In the genomic region with DNA sequence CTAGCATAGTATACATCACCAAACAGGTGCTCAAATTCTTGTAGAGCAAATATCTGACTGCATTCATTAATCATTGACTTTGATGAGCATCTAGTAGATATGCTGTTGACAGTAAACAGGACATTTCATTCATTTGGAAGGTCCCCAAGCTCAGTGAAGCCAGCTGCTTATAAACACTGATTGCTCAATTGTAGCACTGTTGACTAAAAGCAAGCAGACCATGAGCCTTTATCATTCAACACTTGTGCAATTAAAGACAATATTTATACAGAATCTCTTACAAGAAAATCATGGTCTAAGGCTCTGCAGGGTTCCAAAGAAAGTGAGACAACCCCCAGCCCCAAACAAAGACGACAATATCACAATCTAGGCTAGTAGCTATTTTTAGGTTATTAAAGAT, we compare ENCODE assay signal across 21 mouse cellular contexts. TPM values are rescaled to one million over a fixed set of nuclear protein-coding genes. Genes with fewer than 3 reads are reported as not detected.
DNase-seq lines count a peak whose midpoint lies in the region; ATAC-seq and TF ChIP-seq lines count a peak whose summit lies in the region.
"Had no signal": no experiment of that assay in that cellular context is flagged by ENCODE, and none has a peak within 500 bp of the region (broad histone marks: within the 10 kb centered on the region; RNA-seq: fewer than 3 reads in every experiment).

No protein-coding gene starts in this region.

- ATAC-seq in liver, postnatal 0 days, result 0 out of 2 replicates have a peak, but pooled peaks have one; percentile 15
- ATAC-seq in lung, postnatal 0 days, result peak; percentile 73
- no peak for ATAC-seq in intestine, embryonic 16.5 days
- ATAC-seq in megakaryocyte-erythroid progenitor cell, adult 5-6 weeks (replicated peaks; ENCODE audit: low FRiP score, low TSS enrichment, poor library complexity, severe bottlenecking), result no peak
- ATAC-seq: forebrain, embryonic 13.5 days; forebrain, postnatal 0 days; hindbrain, postnatal 0 days had no signal

- no peak for TF ChIP-seq CTCF in heart, adult 2 months (IDR thresholded peaks at IDR 0.05)
- TF ChIP-seq CTCF in liver, postnatal 0 days (IDR thresholded peaks at IDR 0.05; ENCODE audit: low read depth), result no peak
- no peak for TF ChIP-seq CTCF in lung, postnatal 0 days (IDR thresholded peaks at IDR 0.05)

- no peaks in the 10 kb centered on the region for H3K79me2 ChIP-seq in heart, adult 2 months (replicated peaks; ENCODE audit: control insufficient read depth, insufficient read depth, low read length)

- no peak for TF ChIP-seq EP300 in heart, adult 2 months (IDR thresholded peaks at IDR 0.05; ENCODE audit: insufficient read depth, low read depth, low read length)
- no peak for TF ChIP-seq EP300 in liver, postnatal 0 days (IDR thresholded peaks at IDR 0.05; ENCODE audit: low read depth)
- peak; percentile 76 for TF ChIP-seq EP300 in lung, postnatal 0 days (IDR thresholded peaks at IDR 0.05)

- H3K4me3 ChIP-seq in heart, adult 2 months, result no peak overlapping the region
- no peak overlapping the region for H3K4me3 ChIP-seq in liver, postnatal 0 days (ENCODE audit: low read depth, low read length)
- H3K4me3 ChIP-seq in lung, postnatal 0 days (ENCODE audit: low read depth, low read length), result no peak overlapping the region
- no peak overlapping the region for H3K4me3 ChIP-seq in intestine, embryonic 16.5 days (ENCODE audit: low read length)
- H3K4me3 ChIP-seq: forebrain, embryonic 13.5 days; gastrocnemius, adult 2 months; hindbrain, embryonic 13.5 days had no signal

- intact Hi-C loops in heart, adult 2 months (cut with DNase I), result no loop called here

- no peak overlapping the region for H3K4me2 ChIP-seq in liver, postnatal 0 days (ENCODE audit: low read depth, low read length)
- no peak overlapping the region for H3K4me2 ChIP-seq in lung, postnatal 0 days (replicated peaks; ENCODE audit: low read depth, low read length)
- H3K4me2 ChIP-seq in intestine, embryonic 16.5 days (ENCODE audit: low read depth, low read length), result no peak overlapping the region
- H3K4me2 ChIP-seq: forebrain, embryonic 13.5 days; hindbrain, embryonic 13.5 days had no signal

- H3K27ac ChIP-seq in heart, adult 2 months, result no peak overlapping the region
- H3K27ac ChIP-seq in liver, postnatal 0 days (ENCODE audit: low read depth), result no peak overlapping the region
- H3K27ac ChIP-seq in lung, postnatal 0 days (ENCODE audit: low read length), result no peak overlapping the region
- no peak overlapping the region for H3K27ac ChIP-seq in intestine, embryonic 16.5 days (ENCODE audit: low read length)
- H3K27ac ChIP-seq: forebrain, embryonic 13.5 days; gastrocnemius, adult 2 months; hindbrain, embryonic 13.5 days; hindbrain, postnatal 0 days had no signal

- TF ChIP-seq POLR2A in heart, adult 2 months (IDR thresholded peaks at IDR 0.05; ENCODE audit: insufficient read depth, low read depth, low read length), result no peak

- no peaks in the 10 kb centered on the region for H3K4me1 ChIP-seq in heart, adult 2 months (ENCODE audit: control insufficient read depth, insufficient read depth, low read length)
- 0 out of 2 replicates have a peak, but pooled peaks cover 3% of the 10 kb centered on the region for H3K4me1 ChIP-seq in liver, postnatal 0 days (ENCODE audit: insufficient read depth)
- H3K4me1 ChIP-seq in lung, postnatal 0 days (ENCODE audit: insufficient read depth, low read depth, low read length), result no peaks in the 10 kb centered on the region
- no peaks in the 10 kb centered on the region for H3K4me1 ChIP-seq in intestine, embryonic 16.5 days (ENCODE audit: control insufficient read depth, insufficient read depth, low read length)

- H3K9me3 ChIP-seq in liver, postnatal 0 days (ENCODE audit: low read length), result no peaks in the 10 kb centered on the region
- no peaks in the 10 kb centered on the region for H3K9me3 ChIP-seq in lung, postnatal 0 days (ENCODE audit: low read length)
- no peaks in the 10 kb centered on the region for H3K9me3 ChIP-seq in intestine, embryonic 16.5 days (ENCODE audit: control insufficient read depth, low read length)
- H3K9me3 ChIP-seq: forebrain, embryonic 13.5 days; hindbrain, embryonic 13.5 days had no signal

- H3K36me3 ChIP-seq in heart, adult 2 months (ENCODE audit: control insufficient read depth, insufficient read depth, low read length), result no peaks in the 10 kb centered on the region
- no peaks in the 10 kb centered on the region for H3K36me3 ChIP-seq in liver, postnatal 0 days (replicated peaks; ENCODE audit: insufficient read depth, low read length)
- no peaks in the 10 kb centered on the region for H3K36me3 ChIP-seq in lung, postnatal 0 days (ENCODE audit: insufficient read depth, low read length)
- H3K36me3 ChIP-seq in intestine, embryonic 16.5 days (ENCODE audit: control insufficient read depth, insufficient read depth, low read length), result no peaks in the 10 kb centered on the region
- H3K36me3 ChIP-seq: hindbrain, embryonic 13.5 days had no signal

- H3K9ac ChIP-seq in heart, adult 2 months (ENCODE audit: low read depth, low read length), result no peak overlapping the region
- no peak overlapping the region for H3K9ac ChIP-seq in liver, postnatal 0 days (replicated peaks)
- H3K9ac ChIP-seq in lung, postnatal 0 days (replicated peaks; ENCODE audit: low read depth), result no peak overlapping the region
- no peak overlapping the region for H3K9ac ChIP-seq in intestine, embryonic 16.5 days (ENCODE audit: low read depth, low read length)
- H3K9ac ChIP-seq: forebrain, embryonic 13.5 days; forebrain, postnatal 0 days; hindbrain, embryonic 13.5 days had no signal

- peaks cover 5% of the 10 kb centered on the region; the same call in 1 of the 2 replicates for H3K27me3 ChIP-seq in heart, adult 2 months (ENCODE audit: control insufficient read depth, insufficient read depth, low read length)
- H3K27me3 ChIP-seq in liver, postnatal 0 days (ENCODE audit: insufficient read depth, low read length), result peaks cover 19% of the 10 kb centered on the region
- H3K27me3 ChIP-seq in lung, postnatal 0 days (replicated peaks; ENCODE audit: insufficient read depth, low read length), result peaks cover 5% of the 10 kb centered on the region
- 0 out of 2 replicates have a peak, but pooled peaks cover 2% of the 10 kb centered on the region for H3K27me3 ChIP-seq in intestine, embryonic 16.5 days (replicated peaks; ENCODE audit: control insufficient read depth, insufficient read depth, low read length)

- WGBS in heart, adult 2 months, result 39% methylated on average over 1 of the region's 1 CpGs
- 46% methylated on average over 1 of the region's 1 CpGs for WGBS in liver, postnatal 0 days (ENCODE audit: insufficient replicate concordance)
- WGBS in lung, postnatal 0 days, result 33% methylated on average over 1 of the region's 1 CpGs
- WGBS in intestine, embryonic 16.5 days, result 67% methylated on average over 1 of the region's 1 CpGs

- DNase-seq in heart, adult 11 months, result peak; percentile 74
- DNase-seq in heart, adult 2 months, result no peak
- DNase-seq in liver, postnatal 0 days, result no peak
- no peak for DNase-seq in liver
- peak; percentile 83 for DNase-seq in lung, postnatal 0 days (ENCODE audit: low spot score)
- DNase-seq: adrenal gland, postnatal 14 days; cerebellum, adult 18-20 months; cerebellum, adult 9-11 months; cerebellum, postnatal 36 days; forebrain, postnatal 0 days; gastrocnemius, adult 2 months; gastrocnemius, postnatal 36 days; heart, postnatal 10 days had no signal

RNA-seq across cellular contexts. Expression of gene Kcns3, which starts 6.0 kb away (rescaled TPM):
- total RNA-seq in heart, adult 2 months (2021), result under 1 TPM; 0.36 to 0.86 TPM
- 0.44 and 0.64 TPM in 2 replicates for polyA plus RNA-seq in heart, adult 2 months (2012; rRNA removed)
- polyA plus RNA-seq in liver, postnatal 0 days (2015; fragmentation: Nextera tagmentation; extraction: Ambion mirVana), result 0.08 TPM in 1 of 2 replicates, not detected in the other
- 8.8 and 11.0 TPM in 2 replicates for polyA plus RNA-seq in lung, postnatal 0 days (2015; fragmentation: Nextera tagmentation; extraction: Ambion mirVana)
- polyA plus RNA-seq in intestine, embryonic 16.5 days (2015; fragmentation: Nextera tagmentation; extraction: Ambion mirVana), result 4.8 and 6.1 TPM in 2 replicates
- not detected in 2 replicates for total RNA-seq in megakaryocyte-erythroid progenitor cell, adult 5-6 weeks (2014; fragmentation: Nextera tagmentation)
- not detected in 2 replicates for total RNA-seq in megakaryocyte-erythroid progenitor cell, adult 5-6 weeks (2017)
- total RNA-seq: hematopoietic stem cell, adult 5-6 weeks; MEL had no signal
- polyA plus RNA-seq: C2C12 had no signal

Comparison
In these comparisons a context has a peak if more than half of its experiments do, and no peak if none do; other contexts are left out.
1. DNase-seq: peak in heart, adult 11 months (single experiment) and lung, postnatal 0 days (single experiment); none in heart, adult 2 months (0 of 2), liver, postnatal 0 days (single experiment) and liver (single experiment).
2. ATAC-seq: peak in liver, postnatal 0 days (single experiment) and lung, postnatal 0 days (single experiment); none in intestine, embryonic 16.5 days (single experiment) and megakaryocyte-erythroid progenitor cell, adult 5-6 weeks (single experiment).